Mouse (Mus musculus) stomach, postnatal 0 days (tissue): ENCODE measurements at regions not wholly inside any gene's neighbourhood (a gene's known extent, or its start where the extent isn't known, plus 50 kb on each side); places are given as distances from the start of the nearest gene placed in this dataset.

Source experiments
- ATAC-seq: fragments of 200-750 bp; cut with Nextera tagmentation; 2 replicates; pipeline ENCODE4 v1.8.0; 2017; ENCODE audit not compliant: low FRiP score, low TSS enrichment
- DNase-seq: peaks from one replicate; pipeline ENCODE4 v3.0.0-alpha.2; 2016; ENCODE audit warnings: low spot score
- H3K27ac ChIP-seq: fragments of 300-500 bp; sonication (generic); replicated peaks from 2 replicates; pipeline ENCODE4 v1.5.1; 2014; ENCODE audit warnings: mild to moderate bottlenecking, control low read depth
- H3K27me3 ChIP-seq: fragments of 300-500 bp; sonication (generic); 2 replicates; pipeline ENCODE4 v1.6.1; 2014; ENCODE audit warnings: low read length; ENCODE audit not compliant: control insufficient read depth, insufficient read depth
- H3K36me3 ChIP-seq: fragments of 300-500 bp; sonication (generic); 2 replicates; pipeline ENCODE4 v1.6.1; 2014; ENCODE audit warnings: low read length, mixed read lengths; ENCODE audit not compliant: control insufficient read depth, insufficient read depth
- H3K4me1 ChIP-seq: fragments of 300-500 bp; sonication (generic); replicated peaks from 2 replicates; pipeline ENCODE4 v1.6.1; 2014; ENCODE audit warnings: antibody characterized with exemption; ENCODE audit not compliant: control insufficient read depth, insufficient read depth
- H3K4me2 ChIP-seq: fragments of 300-500 bp; sonication (generic); replicated peaks from 2 replicates; pipeline ENCODE4 v1.6.1; 2014; ENCODE audit warnings: low read depth, mild to moderate bottlenecking, control low read depth, moderate library complexity
- H3K4me3 ChIP-seq: fragments of 300-500 bp; sonication (generic); 2 replicates; pipeline ENCODE4 v1.5.1; 2014; ENCODE audit warnings: low read depth, low read length, control low read depth
- H3K9ac ChIP-seq: fragments of 300-500 bp; sonication (generic); 2 replicates; pipeline ENCODE4 v1.6.1; 2014; ENCODE audit warnings: mild to moderate bottlenecking, low read length, control low read depth, mixed read lengths
- H3K9me3 ChIP-seq: fragments of 300-500 bp; sonication (generic); 2 replicates; pipeline ENCODE4 v1.6.1; 2016; ENCODE audit warnings: low read length; ENCODE audit not compliant: control insufficient read depth
- CTCF ChIP-seq: IDR thresholded peaks from 2 replicates; pipeline ENCODE4 v1.5.1; 2016; ENCODE audit warnings: antibody characterized with exemption, low read depth, mild to moderate bottlenecking, moderate library complexity
- EP300 ChIP-seq: optimal IDR thresholded peaks from 2 replicates; pipeline ENCODE3; 2016; ENCODE audit warnings: antibody characterized with exemption
- WGBS: fragments of 180-500 bp; shearing (Covaris S2); extraction: QIAGEN DNeasy Blood & Tissue Kit; methylation state at CpG from one replicate; pipeline ENCODE4 v1.1.7; 2014; 5-methylcytosine and 5-hydroxymethylcytosine counted together

DNA sequence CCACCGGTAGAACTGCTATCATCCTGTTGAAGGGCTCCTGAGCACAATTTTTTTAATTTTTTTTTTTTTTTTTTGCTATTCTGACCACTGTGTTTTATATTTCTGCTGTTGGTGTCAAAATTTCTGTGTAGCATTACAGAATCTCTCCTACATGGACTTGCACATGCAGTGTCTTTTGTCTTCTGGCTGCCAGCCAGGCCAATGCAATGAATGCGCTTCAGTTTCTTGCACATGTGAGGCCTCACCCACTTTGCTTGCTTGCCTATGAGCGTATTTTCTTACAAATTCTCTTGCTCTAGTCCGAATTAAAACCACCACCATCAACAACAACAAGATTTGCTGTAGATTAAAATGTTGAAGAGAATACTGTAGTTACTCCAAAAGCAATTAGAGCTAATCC is 213.2 kb upstream of the P2ry1 start:
- H3K27me3 ChIP-seq: no peaks in the 10 kb centered on the region
- H3K27ac ChIP-seq: no peak overlapping the region
- 69% methylated on average over 4 of the region's 4 CpGs for WGBS
- no peaks in the 10 kb centered on the region for H3K9me3 ChIP-seq
- no peaks in the 10 kb centered on the region for H3K4me1 ChIP-seq
- H3K9ac ChIP-seq: no peak overlapping the region
- H3K4me2 ChIP-seq: no peak overlapping the region
- H3K36me3 ChIP-seq: no peaks in the 10 kb centered on the region
- no peak for DNase-seq
- no peak for ATAC-seq
- no peak overlapping the region for H3K4me3 ChIP-seq
- TF ChIP-seq EP300 (no peak), CTCF (no peak)

DNA sequence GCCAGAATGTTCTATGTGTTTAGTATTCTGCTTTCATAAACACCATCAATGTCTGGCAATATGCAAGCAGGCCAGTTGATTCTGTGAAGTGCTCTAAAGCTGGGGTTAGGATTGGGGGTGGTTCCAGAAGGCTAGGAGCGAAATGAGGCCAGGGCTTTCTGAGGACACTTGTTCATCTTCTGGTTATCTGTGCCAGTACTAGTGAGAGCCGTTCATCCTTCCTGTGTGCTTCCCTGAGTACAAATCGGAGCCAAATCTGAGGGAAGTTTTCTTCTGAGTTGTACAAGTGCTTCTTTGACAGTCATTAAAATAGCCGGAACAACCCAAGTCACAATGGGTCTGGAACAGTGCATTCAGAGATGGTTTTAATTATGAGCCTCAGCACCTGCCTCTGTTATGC is 210.4 kb upstream of the P2ry1 start:
- ATAC-seq (peak; percentile 35; the same call in 1 of the 2 replicates), DNase-seq (no peak)
- no peak overlapping the region for H3K4me2 ChIP-seq
- no peak for TF ChIP-seq EP300
- no peak for TF ChIP-seq CTCF
- no peaks in the 10 kb centered on the region for H3K9me3 ChIP-seq
- no peak overlapping the region for H3K4me3 ChIP-seq
- no peaks in the 10 kb centered on the region for H3K27me3 ChIP-seq
- no peak overlapping the region for H3K9ac ChIP-seq
- WGBS: 56% methylated on average over 4 of the region's 4 CpGs
- no peaks in the 10 kb centered on the region for H3K36me3 ChIP-seq
- no peak overlapping the region for H3K27ac ChIP-seq
- no peaks in the 10 kb centered on the region for H3K4me1 ChIP-seq

DNA sequence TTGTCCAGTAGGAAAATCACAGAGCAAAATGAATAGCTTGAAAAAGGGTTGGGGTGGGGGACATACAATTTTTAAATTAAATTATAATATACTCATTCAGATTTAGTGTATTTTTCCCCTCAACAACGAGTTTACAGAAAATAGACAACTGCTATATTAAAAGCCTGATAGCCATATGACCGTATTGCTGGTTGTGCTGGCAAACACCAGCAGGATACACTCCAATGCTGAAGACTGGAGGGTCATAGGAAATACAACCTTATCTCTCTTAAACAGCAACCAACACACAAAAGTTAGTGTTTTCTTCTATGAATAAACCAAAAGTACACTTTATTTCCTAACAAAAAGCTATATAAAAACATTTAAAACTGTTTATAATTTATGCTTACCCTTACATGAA is 206.4 kb upstream of the P2ry1 start:
- Histone ChIP-seq H3K36me3 (no peaks in the 10 kb centered on the region), H3K4me3 (no peak overlapping the region), H3K27ac (no peak overlapping the region), H3K27me3 (no peaks in the 10 kb centered on the region), H3K4me2 (no peak overlapping the region), H3K4me1 (no peaks in the 10 kb centered on the region), H3K9ac (no peak overlapping the region), H3K9me3 (no peaks in the 10 kb centered on the region)
- DNase-seq (no peak), ATAC-seq (no peak)
- no peak for TF ChIP-seq CTCF
- TF ChIP-seq EP300: no peak
- WGBS: 90% methylated on average over 2 of the region's 2 CpGs

DNA sequence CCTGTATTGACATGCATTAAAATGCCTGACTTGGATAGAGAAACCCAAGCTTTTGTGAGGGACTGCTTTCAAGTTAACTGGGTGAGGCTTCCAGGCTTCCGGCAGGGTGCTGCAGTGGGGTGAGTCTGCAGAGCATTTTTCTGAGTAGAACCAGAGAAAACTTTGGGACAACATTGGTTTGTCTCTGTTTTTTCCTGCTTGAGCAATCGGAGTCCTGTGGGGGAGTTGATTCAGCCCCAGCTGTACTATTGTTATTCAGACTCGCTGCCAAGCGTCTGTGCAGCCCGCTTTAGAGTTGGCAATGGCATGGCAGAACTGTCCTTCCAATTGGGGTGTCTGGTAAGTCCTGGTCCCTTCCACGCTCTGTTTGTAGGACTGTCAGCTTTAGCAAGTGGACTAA is 204.8 kb upstream of the P2ry1 start:
- no peaks in the 10 kb centered on the region for H3K4me1 ChIP-seq
- H3K4me3 ChIP-seq: no peak overlapping the region
- no peak overlapping the region for H3K4me2 ChIP-seq
- WGBS: 53% methylated on average over 6 of the region's 6 CpGs
- H3K27me3 ChIP-seq: no peaks in the 10 kb centered on the region
- DNase-seq (no peak), ATAC-seq (no peak)
- H3K36me3 ChIP-seq: no peaks in the 10 kb centered on the region
- peak overlapping the region; percentile 56; the same call in 1 of the 2 replicates for H3K27ac ChIP-seq
- no peak overlapping the region for H3K9ac ChIP-seq
- H3K9me3 ChIP-seq: no peaks in the 10 kb centered on the region
- TF ChIP-seq CTCF (no peak), EP300 (no peak)

DNA sequence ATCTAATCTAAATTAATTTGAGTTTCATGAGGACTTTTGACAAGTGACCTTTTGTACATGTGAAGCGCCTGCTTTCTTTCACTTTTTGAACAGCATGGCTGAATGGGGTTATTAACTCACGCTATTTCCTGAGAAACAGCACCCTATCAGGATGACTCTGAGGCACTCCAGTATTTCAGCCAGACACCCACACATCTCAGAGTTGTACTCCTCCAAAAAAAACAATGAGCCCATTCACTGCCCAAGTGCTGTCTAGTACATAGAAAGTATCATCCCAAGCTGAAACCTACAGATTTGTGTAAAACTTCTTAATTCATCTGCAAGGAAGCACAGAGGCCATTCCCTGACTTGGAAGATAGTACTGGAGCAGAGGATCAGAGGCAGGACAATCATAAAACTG is 204.1 kb upstream of the P2ry1 start:
- no peaks in the 10 kb centered on the region for H3K27me3 ChIP-seq
- DNase-seq: no peak
- 73% methylated on average over 2 of the region's 2 CpGs for whole genome bisulfite sequencing
- TF ChIP-seq EP300 (no peak), CTCF (no peak)
- H3K4me2 ChIP-seq: no peak overlapping the region
- no peak overlapping the region for H3K4me3 ChIP-seq
- H3K9me3 ChIP-seq: no peaks in the 10 kb centered on the region
- H3K27ac ChIP-seq: peak overlapping the region; percentile 40; the same call in 1 of the 2 replicates
- no peak overlapping the region for H3K9ac ChIP-seq
- no peak for ATAC-seq
- H3K36me3 ChIP-seq: no peaks in the 10 kb centered on the region
- no peaks in the 10 kb centered on the region for H3K4me1 ChIP-seq

DNA sequence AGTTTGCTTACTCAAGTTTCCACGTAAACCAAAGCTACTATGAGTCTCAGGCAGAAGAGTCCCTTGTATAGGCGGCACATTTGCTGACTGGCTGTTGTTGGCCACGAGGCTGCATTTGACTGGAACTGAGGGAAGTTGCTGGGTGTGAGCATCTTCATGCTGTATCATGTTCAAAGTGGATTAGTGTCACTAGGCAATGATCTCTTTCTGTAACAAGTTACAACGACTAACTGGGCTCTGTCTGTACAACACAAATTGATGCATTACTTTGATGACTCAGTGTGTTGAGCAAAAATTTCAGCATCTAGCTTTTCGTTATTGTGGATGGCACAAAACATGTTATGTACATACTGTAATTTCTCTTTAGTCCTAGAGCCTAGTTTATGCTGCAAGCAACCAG is 203.7 kb upstream of the P2ry1 start:
- Histone ChIP-seq H3K4me2 (no peak overlapping the region), H3K9ac (no peak overlapping the region), H3K27me3 (no peaks in the 10 kb centered on the region), H3K9me3 (no peaks in the 10 kb centered on the region), H3K27ac (peak overlapping the region; percentile 40; the same call in 1 of the 2 replicates), H3K36me3 (no peaks in the 10 kb centered on the region), H3K4me3 (no peak overlapping the region), H3K4me1 (no peaks in the 10 kb centered on the region)
- 59% methylated on average over 5 of the region's 5 CpGs for WGBS
- TF ChIP-seq CTCF (no peak), EP300 (no peak)
- ATAC-seq: no peak
- DNase-seq: no peak
